In the genomic region with DNA sequence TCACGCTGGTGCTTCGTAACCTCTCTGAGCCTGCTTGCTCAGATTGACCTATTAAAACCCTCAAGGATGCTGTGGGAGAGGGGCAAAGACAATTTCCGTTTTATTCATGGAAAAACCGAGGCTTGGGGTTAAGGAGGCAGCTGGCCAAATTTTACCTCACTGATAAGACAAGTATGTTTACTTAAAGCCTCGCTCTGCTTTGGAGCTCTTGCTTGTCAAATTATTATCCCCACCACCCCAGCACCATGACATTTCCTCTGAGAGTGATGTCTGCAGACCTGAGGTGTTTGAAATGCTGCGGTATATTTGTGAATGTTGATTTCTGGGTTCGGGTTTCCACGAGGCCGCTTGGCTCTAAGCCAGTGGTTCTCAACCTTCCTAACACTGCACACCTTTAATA, we compare ENCODE assay signal across 8 mouse cellular contexts. TPM values are rescaled to one million over a fixed set of nuclear protein-coding genes. Genes with fewer than 3 reads are reported as not detected.
DNase-seq lines count a peak whose midpoint lies in the region; ATAC-seq lines count a peak whose summit lies in the region.
"Had no signal": no experiment of that assay in that cellular context is flagged by ENCODE, and none has a peak within 500 bp of the region (broad histone marks: within the 10 kb centered on the region; RNA-seq: fewer than 3 reads in every experiment).

No protein-coding gene starts in this region.

- no peak for DNase-seq in lung, postnatal 25 days (ENCODE audit: low spot score)
- no peak for DNase-seq in forebrain, embryonic 14.5 days (ENCODE audit: low spot score)
- DNase-seq in thymus, postnatal 25 days, result no peak
- DNase-seq in ovary, postnatal 36 days (ENCODE audit: low spot score), result no peak
- DNase-seq: lung, postnatal 14 days had no signal

- peak overlapping the region; percentile 79; the same call in 1 of the 2 replicates for H3K27ac ChIP-seq in lung, embryonic 15.5 days
- H3K27ac ChIP-seq in forebrain, embryonic 14.5 days (ENCODE audit: low read depth, low read length), result no peak overlapping the region
- H3K27ac ChIP-seq in limb, embryonic 13.5 days, result peak overlapping the region; percentile 84; the same call in 1 of the 2 replicates
- no peak overlapping the region for H3K27ac ChIP-seq in stomach, embryonic 16.5 days (ENCODE audit: low read length)

- peaks cover 25% of the 10 kb centered on the region for H3K4me1 ChIP-seq in lung, embryonic 15.5 days
- peaks cover 15% of the 10 kb centered on the region for H3K4me1 ChIP-seq in forebrain, embryonic 14.5 days (ENCODE audit: control insufficient read depth, insufficient read depth, low read length)
- H3K4me1 ChIP-seq in limb, embryonic 13.5 days, result peaks cover 29% of the 10 kb centered on the region
- peaks cover 14% of the 10 kb centered on the region for H3K4me1 ChIP-seq in stomach, embryonic 16.5 days (ENCODE audit: control insufficient read depth, insufficient read depth, low read length)

- no peak for ATAC-seq in lung, embryonic 15.5 days (ENCODE audit: borderline replicate concordance, extremely low read depth, low FRiP score, low TSS enrichment)
- ATAC-seq in forebrain, embryonic 14.5 days, result no peak
- ATAC-seq in limb, embryonic 13.5 days (ENCODE audit: low FRiP score, low read depth), result no peak
- no peak for ATAC-seq in stomach, embryonic 16.5 days (ENCODE audit: insufficient read depth, low FRiP score)

- H3K4me2 ChIP-seq in lung, embryonic 15.5 days, result peak overlapping the region; percentile 74
- peak overlapping the region; percentile 64 for H3K4me2 ChIP-seq in forebrain, embryonic 14.5 days (ENCODE audit: low read length)
- H3K4me2 ChIP-seq in limb, embryonic 13.5 days (replicated peaks), result peak overlapping the region; percentile 98
- peak overlapping the region; percentile 75 for H3K4me2 ChIP-seq in stomach, embryonic 16.5 days (ENCODE audit: low read depth, low read length)

- WGBS in lung, embryonic 15.5 days, result 11% methylated on average over 9 of the region's 9 CpGs
- WGBS in forebrain, embryonic 14.5 days, result 72% methylated on average over 9 of the region's 9 CpGs
- WGBS in limb, embryonic 13.5 days, result 46% methylated on average over 9 of the region's 9 CpGs
- WGBS in stomach, embryonic 16.5 days, result 21% methylated on average over 9 of the region's 9 CpGs

- peak overlapping the region; percentile 34 for H3K9ac ChIP-seq in lung, embryonic 15.5 days
- peak overlapping the region; percentile 90; the same call in 1 of the 2 replicates for H3K9ac ChIP-seq in forebrain, embryonic 14.5 days (ENCODE audit: low read length)
- peak overlapping the region; percentile 86 for H3K9ac ChIP-seq in limb, embryonic 13.5 days
- peak overlapping the region; percentile 4; the same call in 1 of the 2 replicates for H3K9ac ChIP-seq in stomach, embryonic 16.5 days (ENCODE audit: low read length)

- H3K4me3 ChIP-seq in lung, embryonic 15.5 days, result peak overlapping the region; percentile 74
- peak overlapping the region; percentile 76; the same call in 1 of the 2 replicates for H3K4me3 ChIP-seq in forebrain, embryonic 14.5 days (ENCODE audit: low read depth, low read length)
- peak overlapping the region; percentile 85 for H3K4me3 ChIP-seq in limb, embryonic 13.5 days
- peak overlapping the region; percentile 81 for H3K4me3 ChIP-seq in stomach, embryonic 16.5 days (replicated peaks; ENCODE audit: low read length)

- H3K36me3 ChIP-seq in lung, embryonic 15.5 days, result peaks cover 22% of the 10 kb centered on the region
- peaks cover 22% of the 10 kb centered on the region for H3K36me3 ChIP-seq in forebrain, embryonic 14.5 days (ENCODE audit: control insufficient read depth, insufficient read depth, low read length)
- H3K36me3 ChIP-seq in limb, embryonic 13.5 days, result peaks cover 37% of the 10 kb centered on the region
- H3K36me3 ChIP-seq in stomach, embryonic 16.5 days (ENCODE audit: control insufficient read depth, insufficient read depth, low read length), result peaks cover 2% of the 10 kb centered on the region; the same call in 1 of the 2 replicates

- no peaks in the 10 kb centered on the region for H3K27me3 ChIP-seq in lung, embryonic 15.5 days
- no peaks in the 10 kb centered on the region for H3K27me3 ChIP-seq in forebrain, embryonic 14.5 days (replicated peaks; ENCODE audit: control insufficient read depth, insufficient read depth, low read length)
- H3K27me3 ChIP-seq in limb, embryonic 13.5 days, result no peaks in the 10 kb centered on the region
- H3K27me3 ChIP-seq in stomach, embryonic 16.5 days (ENCODE audit: control insufficient read depth, insufficient read depth, low read length), result no peaks in the 10 kb centered on the region

- no peaks in the 10 kb centered on the region for H3K9me3 ChIP-seq in lung, embryonic 15.5 days
- no peaks in the 10 kb centered on the region for H3K9me3 ChIP-seq in forebrain, embryonic 14.5 days (replicated peaks; ENCODE audit: control insufficient read depth, low read length)
- no peaks in the 10 kb centered on the region for H3K9me3 ChIP-seq in limb, embryonic 13.5 days
- H3K9me3 ChIP-seq in stomach, embryonic 16.5 days (replicated peaks; ENCODE audit: control insufficient read depth, low read length), result no peaks in the 10 kb centered on the region

RNA-seq across cellular contexts. Expression of gene Cand2, which starts 2.0 kb away (rescaled TPM):
- 32.0 and 32.1 TPM in 2 replicates for polyA plus RNA-seq in lung, embryonic 15.5 days (2015; fragmentation: Nextera tagmentation; extraction: Ambion mirVana)
- polyA plus RNA-seq in forebrain, embryonic 14.5 days (2014; fragmentation: Nextera tagmentation; extraction: Ambion mirVana), result 14.4 and 17.1 TPM in 2 replicates
- polyA plus RNA-seq in limb, embryonic 13.5 days (2015; fragmentation: Nextera tagmentation; extraction: Ambion mirVana), result 48.1 and 56.8 TPM in 2 replicates
- 19.6 and 22.6 TPM in 2 replicates for polyA plus RNA-seq in stomach, embryonic 16.5 days (2015; fragmentation: Nextera tagmentation; extraction: Ambion mirVana)

RNA-seq across cellular contexts. Expression of gene Tmem40, which starts 14.2 kb away (rescaled TPM):
- 2.6 and 3.1 TPM in 2 replicates for polyA plus RNA-seq in lung, embryonic 15.5 days (2015; fragmentation: Nextera tagmentation; extraction: Ambion mirVana)
- polyA plus RNA-seq in forebrain, embryonic 14.5 days (2014; fragmentation: Nextera tagmentation; extraction: Ambion mirVana), result 0.56 and 0.90 TPM in 2 replicates
- 2.6 and 3.4 TPM in 2 replicates for polyA plus RNA-seq in limb, embryonic 13.5 days (2015; fragmentation: Nextera tagmentation; extraction: Ambion mirVana)
- polyA plus RNA-seq in stomach, embryonic 16.5 days (2015; fragmentation: Nextera tagmentation; extraction: Ambion mirVana), result 34.2 and 42.3 TPM in 2 replicates

RNA-seq across cellular contexts. Expression of gene Rpl32, which starts 32.2 kb away (rescaled TPM):
- 2,081 and 2,182 TPM in 2 replicates for polyA plus RNA-seq in lung, embryonic 15.5 days (2015; fragmentation: Nextera tagmentation; extraction: Ambion mirVana)
- 1,359 and 1,743 TPM in 2 replicates for polyA plus RNA-seq in forebrain, embryonic 14.5 days (2014; fragmentation: Nextera tagmentation; extraction: Ambion mirVana)
- polyA plus RNA-seq in limb, embryonic 13.5 days (2015; fragmentation: Nextera tagmentation; extraction: Ambion mirVana), result 2,055 and 2,057 TPM in 2 replicates
- 1,851 and 2,115 TPM in 2 replicates for polyA plus RNA-seq in stomach, embryonic 16.5 days (2015; fragmentation: Nextera tagmentation; extraction: Ambion mirVana)

Comparison
In these comparisons a context has a peak if more than half of its experiments do, and no peak if none do; other contexts are left out.
1. H3K27ac ChIP-seq: peak in lung, embryonic 15.5 days (single experiment) and limb, embryonic 13.5 days (single experiment); none in forebrain, embryonic 14.5 days (single experiment) and stomach, embryonic 16.5 days (single experiment).
2. H3K9ac ChIP-seq: peak in every context shown above with its lines; median percentile 90 in forebrain, embryonic 14.5 days; 86 in limb, embryonic 13.5 days; 34 in lung, embryonic 15.5 days; 4 in stomach, embryonic 16.5 days.
3. Peak in every context shown above with its lines, with median percentiles within 50 percentile points of each other: H3K4me2 ChIP-seq and H3K4me3 ChIP-seq.